Mouse (Mus musculus) hindbrain, postnatal 0 days (tissue): ENCODE data around the gene Kcnj6. TPM values are rescaled to one million over a fixed set of nuclear protein-coding genes. Genes with fewer than 3 reads are reported as not detected.
A peak's percentile ranks its signal among the peaks of the same experiment; 100 is the strongest.

ENCODE experiments used
- ATAC-seq: fragments of 200-750 bp; cut with Nextera tagmentation; 2 replicates; pipeline ENCODE4 v1.8.0; 2017; ENCODE audit warnings: mild to moderate bottlenecking, moderate TSS enrichment, moderate library complexity
- DNase-seq: peaks from one replicate; pipeline ENCODE4 v3.0.0-alpha.2; 2015; ENCODE audit warnings: low spot score
- H3K27ac ChIP-seq: fragments of 300-500 bp; sonication (generic); 2 replicates; pipeline ENCODE4 v1.5.1; 2014; ENCODE audit warnings: mild to moderate bottlenecking
- H3K27me3 ChIP-seq: fragments of 300-500 bp; sonication (generic); 2 replicates; pipeline ENCODE4 v1.6.1; 2014; ENCODE audit warnings: low read length, mixed read lengths; ENCODE audit not compliant: insufficient read depth
- H3K36me3 ChIP-seq: fragments of 300-500 bp; sonication (generic); 2 replicates; pipeline ENCODE4 v1.6.1; 2014; ENCODE audit warnings: low read length, mixed read lengths; ENCODE audit not compliant: insufficient read depth
- H3K4me1 ChIP-seq: fragments of 300-500 bp; sonication (generic); 2 replicates; pipeline ENCODE4 v1.6.1; 2014; ENCODE audit warnings: antibody characterized with exemption, low read length, mixed read lengths; ENCODE audit not compliant: insufficient read depth
- H3K4me2 ChIP-seq: fragments of 300-500 bp; sonication (generic); 2 replicates; pipeline ENCODE4 v1.6.1; 2014; ENCODE audit warnings: low read depth, mild to moderate bottlenecking, low read length, moderate library complexity, mixed read lengths
- H3K4me3 ChIP-seq: fragments of 300-500 bp; sonication (generic); 2 replicates; pipeline ENCODE4 v1.5.1; 2014; ENCODE audit warnings: low read length
- H3K9ac ChIP-seq: fragments of 300-500 bp; sonication (generic); replicated peaks from 2 replicates; pipeline ENCODE4 v1.6.1; 2014; ENCODE audit warnings: mild to moderate bottlenecking, low read length, moderate library complexity, mixed read lengths
- H3K9me3 ChIP-seq: fragments of 300-500 bp; sonication (generic); 2 replicates; pipeline ENCODE4 v1.6.1; 2016; ENCODE audit warnings: low read length, mixed read lengths
- CTCF ChIP-seq: IDR thresholded peaks from 2 replicates; pipeline ENCODE4 v1.5.1; 2016; ENCODE audit warnings: antibody characterized with exemption, control low read depth, low read depth
- WGBS: fragments of 180-500 bp; shearing (Covaris S2); extraction: QIAGEN DNeasy Blood & Tissue Kit; methylation state at CpG from one replicate; pipeline ENCODE4 v1.1.7; 2014; 5-methylcytosine and 5-hydroxymethylcytosine counted together
- microRNA-seq, 2 experiments: library from miRNA; unstranded; fragments of <30 nt; microRNA quantifications; one replicate each; pipeline ENCODE4; 2016
- polyA plus RNA-seq: library from polyadenylated mRNA; unstranded; fragments of >200 nt; fragmentation: Nextera tagmentation; extraction: Ambion mirVana; gene quantifications from 2 replicates; pipeline ENCODE4 v1.2.1, GENCODE M21; 2015
- total RNA-seq: library from RNA; depleted of rRNA; stranded (reverse); fragments of >200 nt; gene quantifications from 2 replicates; pipeline ENCODE4 v1.2.3, GENCODE M21; 2014

Kcnj6 gene
- total and polyA plus RNA-seq, 2 experiments from 2014 or later, result 4.3 to 18.3 TPM

DNA sequence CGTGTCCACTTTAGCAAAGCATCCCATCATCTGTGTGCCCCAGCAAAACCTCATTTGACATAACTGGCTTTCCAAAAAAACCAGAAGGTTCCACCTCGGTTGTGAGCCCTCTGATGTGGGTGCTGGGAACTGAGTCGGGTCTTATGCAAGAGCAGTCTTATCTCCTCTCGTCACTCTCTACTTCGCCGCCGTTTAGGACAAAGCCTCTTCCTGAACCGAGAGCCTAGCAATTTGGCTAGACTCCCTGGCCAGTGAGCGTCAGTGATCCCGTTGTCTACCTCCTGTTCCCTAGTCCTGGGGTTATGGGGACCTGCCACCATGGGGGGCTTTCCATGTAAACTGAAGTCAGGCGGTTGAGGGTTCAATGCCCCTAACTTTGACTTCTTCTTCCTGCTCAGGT is 280.4 kb downstream of the Kcnj6 start:
- no peaks in the 10 kb centered on the region for H3K27me3 ChIP-seq
- WGBS, result 95% methylated on average over 11 of the region's 11 CpGs
- ATAC-seq, result no peak
- no peak overlapping the region for H3K27ac ChIP-seq
- H3K4me1 ChIP-seq, result no peaks in the 10 kb centered on the region
- DNase-seq, result no peak
- H3K9ac ChIP-seq, result no peak overlapping the region
- no peak for TF ChIP-seq CTCF
- no peak overlapping the region for H3K4me2 ChIP-seq
- no peaks in the 10 kb centered on the region for H3K36me3 ChIP-seq
- H3K4me3 ChIP-seq, result no peak overlapping the region
- no peaks in the 10 kb centered on the region for H3K9me3 ChIP-seq

DNA sequence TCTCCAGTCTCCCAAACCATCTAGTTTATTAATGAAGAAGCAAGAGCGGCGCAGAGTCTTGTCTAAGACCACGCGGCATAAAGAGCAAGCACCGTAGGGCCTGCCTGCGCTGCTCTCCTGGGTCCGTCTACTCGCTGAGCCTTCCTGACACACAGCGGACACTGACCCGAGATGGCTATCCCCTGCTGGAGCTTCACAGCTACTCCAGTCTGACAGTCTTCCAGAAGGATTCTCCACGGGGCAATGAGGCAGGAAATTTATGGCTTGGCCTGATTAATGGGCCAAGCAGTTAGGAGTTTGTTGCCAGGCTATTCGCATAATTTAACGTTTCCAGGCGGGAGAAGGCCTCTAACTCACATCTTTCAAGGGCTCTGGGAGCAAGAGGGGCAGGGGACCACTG is 283.0 kb downstream of the Kcnj6 start:
- Histone ChIP-seq H3K27ac (no peak overlapping the region), H3K4me1 (no peaks in the 10 kb centered on the region), H3K9me3 (no peaks in the 10 kb centered on the region), H3K9ac (no peak overlapping the region), H3K4me2 (no peak overlapping the region), H3K36me3 (no peaks in the 10 kb centered on the region), H3K27me3 (no peaks in the 10 kb centered on the region), H3K4me3 (no peak overlapping the region)
- ATAC-seq, result no peak
- TF ChIP-seq CTCF, result peak; percentile 17; the same call in 1 of the 2 replicates
- peak; percentile 36 for DNase-seq
- WGBS, result 46% methylated on average over 14 of the region's 14 CpGs

DNA sequence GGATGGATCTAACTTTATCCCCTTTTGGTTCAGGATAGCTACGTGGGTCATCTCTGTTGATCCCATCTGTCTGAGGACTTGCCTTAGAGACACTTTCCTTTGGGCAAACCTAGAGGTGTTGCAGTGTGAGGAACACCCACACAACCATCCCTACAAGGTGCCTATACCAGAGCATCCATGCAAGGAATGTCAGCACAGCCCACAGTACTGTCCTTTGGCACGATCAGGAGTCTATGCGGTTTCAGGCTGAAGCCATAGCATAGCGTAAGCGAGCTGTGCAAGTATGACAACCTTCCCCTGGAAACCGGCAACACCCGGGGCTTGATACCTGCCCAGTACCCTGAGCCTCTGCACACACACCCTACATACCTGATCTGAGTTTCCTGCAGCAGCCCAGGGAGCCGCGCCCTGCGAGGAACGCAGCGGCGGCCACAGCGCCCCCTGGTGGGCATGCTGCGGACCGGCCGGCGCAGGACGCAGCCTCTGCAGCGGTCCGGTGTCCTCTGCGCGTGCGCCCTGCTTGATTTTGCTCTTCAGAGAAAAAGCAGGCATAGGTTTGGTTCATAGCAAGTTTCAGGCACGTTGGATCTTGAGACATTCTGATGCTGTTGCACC is 283.9 kb downstream of the Kcnj6 start:
- Histone ChIP-seq H3K27me3 (no peaks in the 10 kb centered on the region), H3K9ac (peak overlapping the region; percentile 46), H3K4me3 (peak overlapping the region; percentile 40), H3K36me3 (no peaks in the 10 kb centered on the region), H3K4me2 (peak overlapping the region; percentile 64), H3K9me3 (no peaks in the 10 kb centered on the region), H3K27ac (no peak overlapping the region), H3K4me1 (no peaks in the 10 kb centered on the region)
- DNase-seq (peak; percentile 92), ATAC-seq (peak; percentile 94)
- peak; percentile 74 for TF ChIP-seq CTCF
- 8% methylated on average over 24 of the region's 25 CpGs for WGBS

DNA sequence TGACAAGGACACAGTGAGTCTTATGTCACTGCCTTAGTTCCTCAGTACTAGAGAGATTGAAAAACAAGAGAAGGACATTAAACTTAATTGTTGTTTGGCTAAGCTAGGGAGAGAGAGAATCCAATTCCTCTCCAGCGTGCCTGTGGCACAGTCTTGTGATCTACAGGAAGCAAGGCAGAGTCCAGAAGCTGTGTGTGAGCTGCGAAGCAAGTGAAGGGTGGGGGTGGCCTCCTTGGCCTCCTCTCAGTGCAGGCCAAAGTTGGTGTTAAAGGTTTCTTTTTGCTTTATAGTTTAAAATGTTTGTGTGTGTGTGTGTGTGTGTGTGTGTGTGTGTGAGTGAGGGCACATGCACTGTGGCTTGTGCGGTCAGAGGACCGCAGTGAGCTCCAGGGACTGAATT is 295.5 kb downstream of the Kcnj6 start:
- no peak overlapping the region for H3K27ac ChIP-seq
- no peaks in the 10 kb centered on the region for H3K36me3 ChIP-seq
- H3K27me3 ChIP-seq, result no peaks in the 10 kb centered on the region
- H3K4me3 ChIP-seq, result no peak overlapping the region
- 89% methylated on average over 4 of the region's 4 CpGs for WGBS
- no peaks in the 10 kb centered on the region for H3K9me3 ChIP-seq
- DNase-seq, result no peak
- no peak for TF ChIP-seq CTCF
- no peak overlapping the region for H3K9ac ChIP-seq
- H3K4me1 ChIP-seq, result no peaks in the 10 kb centered on the region
- no peak overlapping the region for H3K4me2 ChIP-seq
- no peak for ATAC-seq

DNA sequence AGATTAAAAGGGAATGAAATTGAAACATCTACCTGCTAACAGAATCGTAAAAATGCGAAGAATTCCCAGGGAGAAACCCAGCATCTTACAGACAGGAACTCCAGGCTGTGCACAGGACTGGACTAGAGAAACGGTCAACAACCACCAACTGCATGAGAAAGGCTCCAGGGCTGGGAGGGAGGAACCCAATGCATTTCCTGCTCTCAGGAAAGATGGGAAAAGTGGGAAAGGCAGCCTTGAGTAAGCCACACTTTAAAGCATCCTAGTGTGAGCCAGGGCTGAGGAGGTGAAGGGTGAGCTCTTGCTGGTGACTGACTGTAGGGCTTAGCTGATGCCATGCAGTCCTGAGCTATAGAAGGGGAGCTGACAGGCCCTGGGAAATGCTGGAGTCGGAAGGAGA is 296.4 kb downstream of the Kcnj6 start:
- H3K9ac ChIP-seq, result no peak overlapping the region
- no peaks in the 10 kb centered on the region for H3K9me3 ChIP-seq
- no peak overlapping the region for H3K27ac ChIP-seq
- no peak for ATAC-seq
- H3K27me3 ChIP-seq, result no peaks in the 10 kb centered on the region
- H3K4me1 ChIP-seq, result no peaks in the 10 kb centered on the region
- 84% methylated on average over 4 of the region's 4 CpGs for WGBS
- no peak overlapping the region for H3K4me3 ChIP-seq
- TF ChIP-seq CTCF, result no peak
- H3K4me2 ChIP-seq, result no peak overlapping the region
- H3K36me3 ChIP-seq, result no peaks in the 10 kb centered on the region; the same call in 1 of the 2 replicates
- DNase-seq, result no peak

Small RNA genes lying within 50 kb of the gene (microRNA-seq; reads per million reads assigned to microRNA genes)
- gene Gm22745, result 0 reads per million in 2 experiments
